Mouse (Mus musculus) frontal cortex, adult 2 months (tissue): ENCODE results near the gene Fcrla. TPM values are rescaled to one million over a fixed set of nuclear protein-coding genes. Genes with fewer than 3 reads are reported as not detected.
"Not testable (repeated sequence)": the region's sequence is repeated elsewhere in the genome, so short reads cannot be mapped to it uniquely, and the experiment has no call there.

ENCODE experiments used
- DNase-seq, 2 experiments: peaks; one replicate each; pipeline ENCODE4 v3.0.0; 2022; ENCODE audit warnings: low spot score in 1 of 2; ENCODE audit errors: extremely low spot score in 1 of 2
- polyA plus RNA-seq: library from polyadenylated mRNA; depleted of rRNA; stranded (reverse); fragments of >200 nt; gene quantifications from 2 replicates; pipeline ENCODE4 v1.2.3, GENCODE M21; 2012; rRNA removed

Gene Fcrla
- polyA plus RNA-seq = not detected in 2 replicates

GRCm38 (mm10) chr1:170927378-170927777 is at the start of gene Fcrla:
Gene Fcrla, minus strand, starts transcription at chr1:170927583.
- no peak for DNase-seq

- no peak for DNase-seq
These were observed 49.1 kb upstream of the Fcrla start, which contains the start of gene Fcgr2b for GRCm38 (mm10) chr1:170976447-170976846. Gene Fcgr2b, minus strand, starts transcription at chr1:170976547.

GRCm38 (mm10) chr1:170975751-170976161 is 48.4 kb upstream of the Fcrla start:
- no peak for DNase-seq

- not testable (repeated sequence) for DNase-seq
These were observed 48.0 kb upstream of the Fcrla start for GRCm38 (mm10) chr1:170975350-170975749.

GRCm38 (mm10) chr1:170974736-170975135 is 47.4 kb upstream of the Fcrla start:
- no peak for DNase-seq

- no peak for DNase-seq
These were observed 46.8 kb upstream of the Fcrla start for GRCm38 (mm10) chr1:170974171-170974570.

- no peak for DNase-seq
These were observed 45.6 kb upstream of the Fcrla start for GRCm38 (mm10) chr1:170972936-170973335.

- no peak for DNase-seq
These were observed 45.1 kb upstream of the Fcrla start for GRCm38 (mm10) chr1:170972494-170972893.

GRCm38 (mm10) chr1:170968576-170968975 is 41.2 kb upstream of the Fcrla start:
- DNase-seq = no peak

GRCm38 (mm10) chr1:170967581-170967980 is 40.2 kb upstream of the Fcrla start:
- DNase-seq = no peak

GRCm38 (mm10) chr1:170963087-170963486 is 35.7 kb upstream of the Fcrla start:
- DNase-seq = no peak

- DNase-seq = no peak
These were observed 34.9 kb upstream of the Fcrla start for GRCm38 (mm10) chr1:170962301-170962700.

- DNase-seq = no peak
These were observed 33.7 kb upstream of the Fcrla start for GRCm38 (mm10) chr1:170961101-170961500.

GRCm38 (mm10) chr1:170959791-170960190 is 32.4 kb upstream of the Fcrla start:
- no peak for DNase-seq

- no peak for DNase-seq
These were observed 30.8 kb upstream of the Fcrla start for GRCm38 (mm10) chr1:170958225-170958624.

GRCm38 (mm10) chr1:170953192-170953591 is 25.8 kb upstream of the Fcrla start:
- no peak for DNase-seq

GRCm38 (mm10) chr1:170950772-170951171 is 23.4 kb upstream of the Fcrla start:
- no peak for DNase-seq

- DNase-seq = not testable (repeated sequence)
These were observed 17.5 kb upstream of the Fcrla start for GRCm38 (mm10) chr1:170944908-170945307.

- not testable (repeated sequence) for DNase-seq
These were observed 16.8 kb upstream of the Fcrla start for GRCm38 (mm10) chr1:170944151-170944550.

GRCm38 (mm10) chr1:170939255-170939654 is 11.9 kb upstream of the Fcrla start:
- no peak for DNase-seq

- DNase-seq = no peak
These were observed 7.0 kb upstream of the Fcrla start for GRCm38 (mm10) chr1:170934383-170934782.

- DNase-seq = no peak
These were observed 6.6 kb upstream of the Fcrla start for GRCm38 (mm10) chr1:170933940-170934339.

- no peak for DNase-seq
These were observed 6.1 kb upstream of the Fcrla start for GRCm38 (mm10) chr1:170933386-170933920.
